Mouse (Mus musculus): ENCODE results near the gene Zfp62. TPM values are rescaled to one million over a fixed set of nuclear protein-coding genes. Genes with fewer than 3 reads are reported as not detected.

Gene Zfp62
- total RNA-seq, 2 experiments from 2014 or later: 20.3 to 22.8 TPM

Other genes starting within 250 kb of the Zfp62 start
- gene Olfr56, start 224.4 kb upstream of the Zfp62 start, total RNA-seq (2021): not detected
- 1 to 10 TPM in 1 of 2 experiments, under 1 TPM in 1; 0.96 to 1.6 TPM for gene 9930111J21Rik1, start 223.9 kb upstream of the Zfp62 start, total RNA-seq (2021)
- gene Gm12185, start 211.1 kb upstream of the Zfp62 start, total RNA-seq (2021): under 1 TPM; 0.15 to 0.19 TPM
- gene Tgtp1, start 209.1 kb upstream of the Zfp62 start, total RNA-seq (2021): 1 to 10 TPM in 1 of 2 experiments, under 1 TPM in 1; 0.86 to 1.2 TPM
- 1 to 10 TPM; 1.2 to 1.5 TPM for gene 9930111J21Rik2, start 152.1 kb upstream of the Zfp62 start, total RNA-seq (2021)
- gene Tgtp2, start 139.1 kb upstream of the Zfp62 start, total RNA-seq (2021): under 1 TPM; 0.28 to 0.38 TPM
- 1 to 10 TPM in 1 of 2 experiments, under 1 TPM in 1; 0.56 to 1.1 TPM for gene Ifi47, start 126.7 kb upstream of the Zfp62 start, total RNA-seq (2021)
- gene Olfr1396, start 88.4 kb upstream of the Zfp62 start, total RNA-seq (2021): not detected
- gene Olfr1395, start 61.0 kb upstream of the Zfp62 start, total RNA-seq (2021): not detected
- not detected for gene Olfr1394, start 48.9 kb upstream of the Zfp62 start, total RNA-seq (2021)
- gene Btnl9, start 16.1 kb upstream of the Zfp62 start, total RNA-seq (2021): 1 to 10 TPM; 1.6 to 3.5 TPM
- gene Mgat1, start 40.9 kb downstream of the Zfp62 start, total RNA-seq (2021): 10 to 100 TPM; 33.7 to 33.9 TPM
- gene Olfr1393, start 75.0 kb downstream of the Zfp62 start, total RNA-seq (2021): under 1 TPM in 1 of 2 experiments, not detected in 1; 0.08 TPM
- gene Olfr1392, start 82.0 kb downstream of the Zfp62 start, total RNA-seq (2021): not detected
- not detected for gene Olfr10, start 101.4 kb downstream of the Zfp62 start, total RNA-seq (2021)
- gene Olfr1391, start 119.5 kb downstream of the Zfp62 start, total RNA-seq (2021): not detected
- gene Olfr1390, start 131.9 kb downstream of the Zfp62 start, total RNA-seq (2021): not detected
- gene Olfr1389, start 219.8 kb downstream of the Zfp62 start, total RNA-seq (2021): not detected
- gene Olfr1388, start 233.3 kb downstream of the Zfp62 start, total RNA-seq (2021): under 1 TPM in 1 of 2 experiments, not detected in 1; 0.08 TPM